Comparison of ENCODE assay signal across 14 mouse cellular contexts in the genomic region with DNA sequence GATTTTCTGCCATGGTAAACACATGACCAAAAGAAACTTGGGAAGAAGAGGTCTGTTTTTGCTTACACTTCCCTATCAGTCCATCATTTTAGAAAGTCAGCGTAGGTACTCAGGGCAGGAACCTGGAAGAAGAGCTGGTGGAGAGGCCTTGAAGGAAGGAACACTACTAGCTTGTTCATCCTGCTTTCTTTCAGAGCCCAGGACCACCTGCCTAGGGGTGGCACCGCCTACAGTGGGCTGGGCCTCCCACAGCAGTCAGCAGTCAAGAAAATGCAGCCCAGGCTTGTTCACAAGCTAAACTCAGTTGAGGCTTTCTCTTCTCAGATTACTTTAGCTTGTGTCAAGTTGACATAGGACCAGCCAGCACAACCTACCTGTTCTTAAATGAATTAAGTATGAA.
"Had no signal": no experiment of that assay in that cellular context is flagged by ENCODE, and none has a peak within 500 bp of the region (broad histone marks: within the 10 kb centered on the region; RNA-seq: fewer than 3 reads in every experiment).

No protein-coding gene starts in this region.

- H3K27ac ChIP-seq: left cerebral cortex, adult 2 months; limb, embryonic 12.5 days; liver, embryonic 12.5 days; lung, embryonic 15.5 days; macrophage; midbrain, embryonic 15.5 days; neural tube, embryonic 13.5 days; stomach, embryonic 15.5 days had no signal

- H3K36me3 ChIP-seq: liver, embryonic 12.5 days; lung, embryonic 15.5 days; midbrain, embryonic 15.5 days; neural tube, embryonic 13.5 days; stomach, embryonic 15.5 days had no signal

- H3K4me3 ChIP-seq: left cerebral cortex, adult 2 months; limb, embryonic 12.5 days; liver, embryonic 12.5 days; lung, embryonic 15.5 days; megakaryocyte, embryonic 14.5 days; midbrain, embryonic 15.5 days; neural tube, embryonic 13.5 days; stomach, embryonic 15.5 days had no signal

- DNase-seq: kidney, adult 8-10 months; kidney, postnatal 25 days; lung, postnatal 14 days; right cerebral cortex, postnatal 14 days; thymus, postnatal 36 days had no signal

- H3K9me3 ChIP-seq: liver, embryonic 12.5 days; lung, embryonic 15.5 days; midbrain, embryonic 15.5 days; neural tube, embryonic 13.5 days; stomach, embryonic 15.5 days had no signal

- H3K27me3 ChIP-seq: limb, embryonic 12.5 days; lung, embryonic 15.5 days; midbrain, embryonic 15.5 days; neural tube, embryonic 13.5 days; stomach, embryonic 15.5 days had no signal
